Mouse (Mus musculus): ENCODE measurements around the gene Efcab5. TPM values are rescaled to one million over a fixed set of nuclear protein-coding genes. Genes with fewer than 3 reads are reported as not detected.

The Efcab5 gene
- total and polyA plus RNA-seq, 3 experiments: 0.20 to 0.52 (median 0.45) TPM

GRCm38 (mm10) chr11:77094136-77094535 is 94.6 kb downstream of the Efcab5 start:
- no peaks in the 10 kb centered on the region for H3K36me3 ChIP-seq (ENCODE audit: control insufficient read depth, insufficient read depth, low read length)
- no peaks in the 10 kb centered on the region; the same call in 1 of the 2 replicates for H3K27me3 ChIP-seq (ENCODE audit: control insufficient read depth, insufficient read depth, low read length)
- no peak for TF ChIP-seq POLR2A (IDR thresholded peaks at IDR 0.05; ENCODE audit: insufficient read depth, low read depth, low read length)
- TF ChIP-seq EP300 (IDR thresholded peaks at IDR 0.05; ENCODE audit: insufficient read depth, low read depth, low read length): no peak
- no peak for TF ChIP-seq CTCF (IDR thresholded peaks at IDR 0.05)
- H3K4me1 ChIP-seq (ENCODE audit: control insufficient read depth, insufficient read depth, low read length): no peaks in the 10 kb centered on the region; the same call in 1 of the 2 replicates
- H3K9ac ChIP-seq (ENCODE audit: low read depth, low read length): no peak overlapping the region
- 62% methylated on average over 8 of the region's 8 CpGs for WGBS
- H3K4me3 ChIP-seq: no peak overlapping the region
- intact Hi-C loops (cut with DNase I): loop anchor here (10.0 kb wide), 2 partner anchors 371 to 419 kb away; partner anchors contain the start of genes Bhlha9, Coro6 and Trarg1
- H3K27ac ChIP-seq: no peak overlapping the region
- no peak for DNase-seq
- no peaks in the 10 kb centered on the region for H3K79me2 ChIP-seq (replicated peaks; ENCODE audit: control insufficient read depth, insufficient read depth, low read length)

GRCm38 (mm10) chr11:77093208-77093607 is 95.6 kb downstream of the Efcab5 start:
- intact Hi-C loops (cut with DNase I): loop anchor here (1.0 to 10.0 kb wide), 4 partner anchors 96 to 418 kb away; partner anchors contain the start of genes Bhlha9, Coro6 and Trarg1
- Histone ChIP-seq H3K79me2 (replicated peaks; ENCODE audit: control insufficient read depth, insufficient read depth, low read length) (no peaks in the 10 kb centered on the region), H3K9ac (ENCODE audit: low read depth, low read length) (no peak overlapping the region), H3K4me1 (ENCODE audit: control insufficient read depth, insufficient read depth, low read length) (no peaks in the 10 kb centered on the region; the same call in 1 of the 2 replicates), H3K27me3 (ENCODE audit: control insufficient read depth, insufficient read depth, low read length) (no peaks in the 10 kb centered on the region; the same call in 1 of the 2 replicates), H3K36me3 (ENCODE audit: control insufficient read depth, insufficient read depth, low read length) (no peaks in the 10 kb centered on the region), H3K27ac (no peak overlapping the region), H3K4me3 (peak overlapping the region; percentile 33)
- TF ChIP-seq CTCF (IDR thresholded peaks at IDR 0.05) (peak; percentile 77), EP300 (IDR thresholded peaks at IDR 0.05; ENCODE audit: insufficient read depth, low read depth, low read length) (no peak)
- DNase-seq: peak; percentile 29 to 48
- WGBS: 1% methylated on average over 11 of the region's 11 CpGs

- no peak overlapping the region for H3K4me3 ChIP-seq
- 25% methylated on average over 2 of the region's 2 CpGs for WGBS
- intact Hi-C loops (cut with DNase I): no loop called here
- H3K4me1 ChIP-seq (ENCODE audit: control insufficient read depth, insufficient read depth, low read length): no peaks in the 10 kb centered on the region
- TF ChIP-seq CTCF (IDR thresholded peaks at IDR 0.05) (no peak), POLR2A (IDR thresholded peaks at IDR 0.05; ENCODE audit: insufficient read depth, low read depth, low read length) (no peak), EP300 (IDR thresholded peaks at IDR 0.05; ENCODE audit: insufficient read depth, low read depth, low read length) (no peak)
- DNase-seq: no peak
- no peaks in the 10 kb centered on the region for H3K79me2 ChIP-seq (replicated peaks; ENCODE audit: control insufficient read depth, insufficient read depth, low read length)
- no peak overlapping the region for H3K9ac ChIP-seq (ENCODE audit: low read depth, low read length)
- no peak overlapping the region for H3K27ac ChIP-seq
- H3K27me3 ChIP-seq (ENCODE audit: control insufficient read depth, insufficient read depth, low read length): no peaks in the 10 kb centered on the region
- H3K36me3 ChIP-seq (ENCODE audit: control insufficient read depth, insufficient read depth, low read length): no peaks in the 10 kb centered on the region
These were observed 99.6 kb downstream of the Efcab5 start for GRCm38 (mm10) chr11:77089162-77089561.

GRCm38 (mm10) chr11:77087004-77087403 is 101.8 kb downstream of the Efcab5 start:
- Histone ChIP-seq H3K4me1 (ENCODE audit: control insufficient read depth, insufficient read depth, low read length) (no peaks in the 10 kb centered on the region), H3K27me3 (ENCODE audit: control insufficient read depth, insufficient read depth, low read length) (no peaks in the 10 kb centered on the region), H3K27ac (no peak overlapping the region), H3K9ac (ENCODE audit: low read depth, low read length) (no peak overlapping the region), H3K79me2 (replicated peaks; ENCODE audit: control insufficient read depth, insufficient read depth, low read length) (no peaks in the 10 kb centered on the region), H3K36me3 (ENCODE audit: control insufficient read depth, insufficient read depth, low read length) (no peaks in the 10 kb centered on the region), H3K4me3 (no peak overlapping the region)
- TF ChIP-seq POLR2A (IDR thresholded peaks at IDR 0.05; ENCODE audit: insufficient read depth, low read depth, low read length) (no peak), EP300 (IDR thresholded peaks at IDR 0.05; ENCODE audit: insufficient read depth, low read depth, low read length) (no peak), CTCF (IDR thresholded peaks at IDR 0.05) (no peak)
- DNase-seq: no peak
- intact Hi-C loops (cut with DNase I): no loop called here
- WGBS: 71% methylated on average over 2 of the region's 2 CpGs

GRCm38 (mm10) chr11:77084001-77084682 is 104.6 kb downstream of the Efcab5 start:
- intact Hi-C loops (cut with DNase I): no loop called here
- Histone ChIP-seq H3K27ac (no peak overlapping the region), H3K4me3 (no peak overlapping the region), H3K4me1 (ENCODE audit: control insufficient read depth, insufficient read depth, low read length) (no peaks in the 10 kb centered on the region), H3K27me3 (ENCODE audit: control insufficient read depth, insufficient read depth, low read length) (no peaks in the 10 kb centered on the region), H3K36me3 (ENCODE audit: control insufficient read depth, insufficient read depth, low read length) (no peaks in the 10 kb centered on the region), H3K79me2 (replicated peaks; ENCODE audit: control insufficient read depth, insufficient read depth, low read length) (no peaks in the 10 kb centered on the region), H3K9ac (ENCODE audit: low read depth, low read length) (no peak overlapping the region)
- WGBS: 45% methylated on average over 5 of the region's 5 CpGs
- no peak for TF ChIP-seq EP300 (IDR thresholded peaks at IDR 0.05; ENCODE audit: insufficient read depth, low read depth, low read length)
- TF ChIP-seq POLR2A (IDR thresholded peaks at IDR 0.05; ENCODE audit: insufficient read depth, low read depth, low read length): no peak
- no peak for TF ChIP-seq CTCF (IDR thresholded peaks at IDR 0.05)
- DNase-seq: no peak

- no peaks in the 10 kb centered on the region for H3K27me3 ChIP-seq (ENCODE audit: control insufficient read depth, insufficient read depth, low read length)
- H3K79me2 ChIP-seq (replicated peaks; ENCODE audit: control insufficient read depth, insufficient read depth, low read length): no peaks in the 10 kb centered on the region; the same call in 1 of the 2 replicates
- H3K36me3 ChIP-seq (ENCODE audit: control insufficient read depth, insufficient read depth, low read length): no peaks in the 10 kb centered on the region; the same call in 1 of the 2 replicates
- no peak for TF ChIP-seq EP300 (IDR thresholded peaks at IDR 0.05; ENCODE audit: insufficient read depth, low read depth, low read length)
- TF ChIP-seq CTCF (IDR thresholded peaks at IDR 0.05): no peak
- TF ChIP-seq POLR2A (IDR thresholded peaks at IDR 0.05; ENCODE audit: insufficient read depth, low read depth, low read length): no peak
- 96% methylated on average over 1 of the region's 1 CpGs for WGBS
- intact Hi-C loops (cut with DNase I): no loop called here
- no peak for DNase-seq
- no peak overlapping the region for H3K27ac ChIP-seq
- H3K9ac ChIP-seq (ENCODE audit: low read depth, low read length): no peak overlapping the region
- no peak overlapping the region for H3K4me3 ChIP-seq
- H3K4me1 ChIP-seq (ENCODE audit: control insufficient read depth, insufficient read depth, low read length): peaks cover 1% of the 10 kb centered on the region; the same call in 1 of the 2 replicates
These were observed 109.4 kb downstream of the Efcab5 start for GRCm38 (mm10) chr11:77079361-77079760.
